Comparison of ENCODE assay signal across 18 mouse cellular contexts in the genomic region with DNA sequence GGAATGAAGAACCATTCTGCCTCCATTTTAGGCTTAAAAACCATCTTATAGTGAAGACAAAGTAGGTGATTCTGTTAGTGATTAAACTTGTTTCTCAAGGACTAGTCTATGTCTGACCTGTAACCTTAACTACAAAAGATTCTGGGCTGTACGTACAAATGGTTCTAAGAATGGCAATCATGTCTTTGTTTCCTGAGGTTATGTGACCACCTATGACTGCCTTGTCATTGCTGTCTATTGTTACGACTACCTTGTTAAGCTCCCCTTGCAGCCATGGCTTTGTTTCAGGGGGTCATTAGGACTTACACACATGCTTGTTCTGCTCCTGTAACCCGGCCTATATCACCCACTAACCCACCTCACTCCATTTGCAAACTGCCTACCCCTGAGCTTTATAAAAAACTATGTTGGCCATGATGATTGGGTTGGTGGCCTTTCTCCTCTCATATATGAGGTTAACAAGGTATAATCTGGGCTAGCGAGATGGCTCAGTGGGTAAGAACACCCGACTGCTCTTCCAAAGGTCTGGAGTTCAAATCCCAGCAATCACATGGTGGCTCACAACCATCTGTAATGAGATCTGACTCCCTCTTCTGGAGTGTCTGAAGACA. TPM values are rescaled to one million over a fixed set of nuclear protein-coding genes. Genes with fewer than 3 reads are reported as not detected.
"Had no signal": no experiment of that assay in that cellular context is flagged by ENCODE, and none has a peak within 500 bp of the region (broad histone marks: within the 10 kb centered on the region; RNA-seq: fewer than 3 reads in every experiment).

No protein-coding gene starts in this region.

- DNase-seq: kidney, postnatal 25 days; layer of hippocampus, adult 9-11 months; liver; liver, postnatal 0 days; lung, embryonic 14.5 days; retina, postnatal 1 day; right cerebral cortex, postnatal 25 days; spleen, adult 18-20 months; thymus, adult 2 months; thymus, postnatal 14 days; thymus, postnatal 4 days had no signal

- ATAC-seq: liver, postnatal 0 days; lung, postnatal 0 days had no signal

- H3K9me3 ChIP-seq: limb, embryonic 10.5 days; limb, embryonic 13.5 days; midbrain, embryonic 12.5 days; neural tube, embryonic 13.5 days; stomach, embryonic 15.5 days had no signal

- H3K27me3 ChIP-seq: limb, embryonic 13.5 days; midbrain, embryonic 12.5 days; neural tube, embryonic 13.5 days; stomach, embryonic 15.5 days had no signal

RNA-seq across cellular contexts. Expression of a gene that starts 4.9 kb away (rescaled TPM):
- polyA plus RNA-seq: limb, embryonic 10.5 days; limb, embryonic 13.5 days; liver, postnatal 0 days; lung, postnatal 0 days; macrophage; midbrain, embryonic 12.5 days; neural tube, embryonic 13.5 days; stomach, embryonic 15.5 days had no signal

RNA-seq across cellular contexts. Expression of a gene that starts 19.7 kb away (rescaled TPM):
- polyA plus RNA-seq: liver, postnatal 0 days; macrophage had no signal
